Mouse (Mus musculus) left cerebral cortex, postnatal 36 days (tissue): ENCODE measurements at regions not wholly inside any gene's neighbourhood (a gene's known extent, or its start where the extent isn't known, plus 50 kb on each side); places are given as distances from the start of the nearest gene placed in this dataset.
"Not testable (repeated sequence)": the region's sequence is repeated elsewhere in the genome, so short reads cannot be mapped to it uniquely, and the experiment has no call there.

Source experiments
- DNase-seq, 2 experiments: peaks; one replicate each; pipeline ENCODE4 v3.0.0; 2021 to 2022; ENCODE audit warnings: low spot score in 2 of 2, mixed read lengths in 1 of 2
- intact Hi-C: fragments of 180-260 bp; cut with DNase I; formaldehyde crosslinking; loops from one replicate; pipeline ENCODE4 v1.15.1; 2025

DNA sequence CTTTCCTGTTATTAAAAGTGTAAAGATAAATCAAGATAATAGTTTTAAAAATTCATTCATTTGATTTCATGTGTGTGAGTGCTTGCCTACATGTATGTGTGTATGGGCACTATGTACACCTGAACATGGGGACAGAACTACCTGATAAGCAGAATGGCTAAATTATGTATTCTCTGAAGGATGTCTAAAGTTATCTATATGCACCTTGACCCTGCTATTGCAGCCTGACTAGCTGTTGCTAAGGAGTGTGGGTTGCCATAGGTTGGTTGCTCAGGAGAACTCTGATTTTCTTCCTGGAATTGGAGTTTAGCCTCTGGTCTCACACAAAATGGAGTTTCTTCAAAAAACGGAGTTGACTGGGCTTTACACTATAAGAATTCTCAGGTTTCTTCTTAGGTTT, 234.5 kb upstream of the Gap43 start:
- intact Hi-C loops: no loop called here

DNA sequence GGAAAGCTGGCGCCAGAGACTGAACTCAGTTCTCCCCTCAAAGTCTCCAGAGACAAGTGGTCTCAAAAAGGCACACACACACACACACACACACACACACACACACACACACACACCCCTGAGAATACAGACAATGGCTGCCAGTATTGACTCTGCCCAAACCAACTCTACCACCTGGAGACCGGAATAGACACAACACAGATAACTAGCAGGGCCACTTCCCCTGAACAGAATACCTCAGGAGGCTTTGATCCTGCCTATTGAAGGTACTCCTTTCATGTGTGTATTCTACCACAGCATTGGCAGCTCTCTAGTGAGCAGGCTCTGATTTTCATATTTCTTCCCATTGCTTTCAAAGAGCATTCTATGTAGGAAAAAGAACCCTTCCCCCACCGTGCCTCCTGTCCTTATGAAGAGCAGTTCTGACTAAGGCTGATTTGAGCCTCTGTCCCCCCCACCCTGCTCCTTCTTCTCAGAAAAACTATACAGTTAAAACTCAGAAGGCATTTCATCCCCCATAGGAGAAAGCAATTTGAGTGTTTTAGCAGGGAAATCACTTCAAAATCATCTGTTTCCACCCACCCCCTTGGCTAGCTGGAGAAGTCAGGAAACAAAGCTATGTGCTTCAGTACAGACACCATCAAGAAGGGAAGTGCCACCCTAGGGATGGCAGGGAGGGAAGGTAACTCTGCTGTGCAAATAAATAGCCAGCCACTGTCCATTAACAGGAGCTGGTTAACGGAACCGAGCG, 230.0 kb upstream of the Gap43 start:
- intact Hi-C loops: no loop called here
- peak in 1 of 2 experiments; percentile 7 for DNase-seq

More for the DNA sequence above, 234.5 kb upstream of the Gap43 start:
- DNase-seq: no peak

DNA sequence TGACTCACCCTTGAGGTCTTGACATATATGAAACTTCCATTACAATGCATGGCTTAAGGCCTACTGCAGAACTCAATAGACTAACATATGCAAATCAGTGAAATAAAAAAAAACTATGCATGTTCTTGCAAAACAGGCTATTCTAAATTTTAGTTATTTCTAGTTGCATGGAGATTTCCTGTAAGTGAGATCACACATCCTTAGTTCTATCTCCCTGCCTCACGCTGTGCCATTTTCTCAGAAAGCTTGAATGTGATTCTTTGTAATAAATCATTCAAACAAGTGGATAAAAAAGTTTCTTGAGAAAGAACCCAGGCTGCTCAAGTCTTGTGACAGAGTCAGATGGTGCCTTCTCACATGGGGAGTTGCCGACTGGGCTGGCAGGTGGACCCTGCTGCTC, 228.9 kb upstream of the Gap43 start:
- DNase-seq: no peak
- intact Hi-C loops: no loop called here

DNA sequence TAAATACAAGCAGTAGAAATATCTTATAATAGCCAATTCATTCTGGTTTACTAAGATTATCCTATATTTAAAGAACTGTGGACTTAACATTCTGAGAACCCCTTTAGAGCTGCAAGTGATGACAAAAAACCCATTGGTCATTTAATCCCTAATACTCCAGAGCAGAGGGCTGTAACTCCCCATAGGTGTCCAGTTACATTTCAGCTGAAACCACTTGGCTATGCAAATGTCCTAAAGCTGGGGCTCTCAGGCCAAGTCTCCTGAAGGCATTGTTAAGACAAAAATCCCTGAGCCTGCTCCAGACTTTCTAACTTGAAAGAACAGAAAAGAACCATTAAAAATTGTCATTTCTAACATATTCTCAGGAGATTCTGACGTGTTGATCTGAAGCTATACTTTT, 209.1 kb upstream of the Gap43 start:
- intact Hi-C loops: no loop called here

DNA sequence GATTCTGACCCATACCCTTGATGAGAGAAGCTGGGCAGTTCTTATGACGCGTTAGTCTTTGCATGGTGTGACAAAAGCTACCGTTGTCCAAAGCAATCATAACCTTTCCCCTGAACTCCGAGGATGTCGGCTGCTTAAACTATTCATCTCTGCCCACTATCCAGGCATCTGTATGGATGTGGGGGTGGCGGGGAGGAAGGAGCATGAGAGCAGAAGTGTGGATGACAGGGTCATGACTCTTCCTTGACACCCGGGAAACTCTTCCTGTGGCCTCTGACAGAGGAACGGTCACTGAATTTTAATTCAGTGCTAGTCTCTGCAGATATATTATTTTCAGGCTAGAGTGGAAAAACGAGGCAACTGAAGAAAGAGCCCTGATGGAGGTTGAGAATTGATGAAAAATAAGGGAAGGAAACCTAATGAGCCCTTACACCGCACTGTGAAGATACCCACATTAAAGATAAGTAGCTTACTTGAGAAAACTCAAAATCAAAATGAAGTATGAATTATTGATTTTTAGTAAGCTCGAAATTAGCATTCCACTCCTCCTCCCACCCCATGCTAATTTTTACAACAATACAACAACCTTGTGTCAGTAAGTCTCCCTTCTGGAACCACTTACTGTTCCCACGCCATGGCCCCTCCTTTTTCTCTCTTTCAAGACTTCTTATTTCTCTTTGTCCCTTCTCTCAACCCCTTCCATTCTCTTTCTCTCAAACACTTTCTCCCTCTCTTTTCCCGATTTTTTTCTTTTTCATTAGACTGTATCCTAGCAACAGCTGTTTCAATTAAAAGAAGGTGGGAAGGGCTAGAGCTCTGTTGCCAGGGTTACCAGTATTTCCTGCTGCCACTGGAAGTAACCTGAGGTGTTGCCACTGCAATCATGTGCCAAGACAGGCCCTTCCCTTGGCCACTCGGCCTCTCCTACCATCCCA, 206.0 kb upstream of the Gap43 start:
- no peak for DNase-seq
- intact Hi-C loops: no loop called here

More for the DNA sequence above, 209.1 kb upstream of the Gap43 start:
- DNase-seq: no peak

DNA sequence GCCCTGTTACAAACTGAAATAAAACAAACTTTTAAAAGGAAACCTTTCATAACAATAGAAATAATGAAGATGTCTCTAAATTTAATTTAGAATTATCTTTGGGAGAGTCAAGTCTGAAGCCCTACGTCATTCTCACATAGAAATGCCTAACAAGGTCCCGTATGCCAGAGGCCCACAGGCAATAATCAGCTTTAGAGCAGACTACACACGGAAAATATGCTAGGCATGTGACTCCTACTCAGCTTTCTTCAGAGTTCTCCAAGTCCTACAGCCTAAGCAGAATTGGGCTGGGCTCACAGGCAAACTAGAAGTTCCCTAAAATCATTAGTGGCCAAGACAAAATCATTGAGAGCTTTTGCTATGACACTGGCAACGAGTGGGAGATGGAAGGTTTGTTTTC, 176.9 kb upstream of the Gap43 start:
- intact Hi-C loops: no loop called here
- no peak for DNase-seq

DNA sequence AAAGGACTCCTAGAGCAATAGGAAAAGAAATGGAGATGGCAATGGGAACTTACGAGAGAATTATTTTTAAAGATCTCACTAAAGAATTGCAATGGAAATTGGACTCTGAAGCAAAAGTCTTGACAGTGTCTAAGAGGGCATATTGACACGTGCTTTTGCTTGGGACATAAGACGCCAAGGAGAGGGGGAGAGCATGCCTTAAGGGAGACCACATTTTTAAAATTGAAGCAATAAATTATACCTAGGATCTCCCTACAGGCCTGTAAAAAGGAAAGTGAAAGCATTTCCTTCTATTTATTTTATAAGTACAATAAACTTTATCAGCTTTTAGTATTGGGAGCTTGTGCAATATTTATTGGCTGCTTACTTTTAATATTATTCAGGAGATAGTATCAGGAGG, 175.5 kb upstream of the Gap43 start:
- no peak for DNase-seq
- intact Hi-C loops: no loop called here

DNA sequence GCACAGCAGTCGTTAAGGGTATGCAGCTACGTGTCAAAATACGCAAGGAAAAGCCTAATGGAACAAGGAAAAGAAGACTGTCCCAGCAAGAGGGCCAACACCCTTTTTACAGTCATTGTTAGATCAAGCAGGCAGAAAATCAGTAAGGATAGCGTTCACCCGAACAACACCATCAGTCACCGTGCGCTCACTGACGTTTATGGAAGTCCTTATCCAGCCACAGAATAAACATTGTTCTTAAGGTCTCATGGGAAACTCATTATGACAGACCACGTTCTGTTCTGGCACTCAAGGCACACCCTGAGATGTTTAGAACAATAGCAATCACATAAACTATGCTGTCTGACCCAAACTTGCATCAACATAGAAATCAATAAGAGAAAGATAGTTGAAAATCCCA, 164.7 kb upstream of the Gap43 start:
- DNase-seq: no peak
- intact Hi-C loops: no loop called here

DNA sequence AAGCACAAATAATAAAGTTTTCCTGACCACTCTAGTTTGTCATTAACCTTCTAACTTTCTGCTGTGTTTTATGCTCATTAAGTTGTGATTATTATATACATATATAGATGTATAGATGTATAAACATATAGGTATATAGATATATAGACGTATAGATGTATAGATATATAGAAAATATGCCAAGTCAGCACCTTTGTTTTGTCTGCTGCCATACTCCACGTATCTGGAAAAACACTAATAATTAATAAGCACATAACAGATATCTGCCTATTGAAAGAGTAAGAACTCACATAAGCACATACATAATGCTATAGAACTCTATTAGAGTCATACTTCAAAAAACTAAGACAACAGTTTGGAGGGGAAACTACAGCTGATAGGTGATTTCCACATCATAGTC, 161.3 kb upstream of the Gap43 start:
- DNase-seq: no peak
- intact Hi-C loops: no loop called here

DNA sequence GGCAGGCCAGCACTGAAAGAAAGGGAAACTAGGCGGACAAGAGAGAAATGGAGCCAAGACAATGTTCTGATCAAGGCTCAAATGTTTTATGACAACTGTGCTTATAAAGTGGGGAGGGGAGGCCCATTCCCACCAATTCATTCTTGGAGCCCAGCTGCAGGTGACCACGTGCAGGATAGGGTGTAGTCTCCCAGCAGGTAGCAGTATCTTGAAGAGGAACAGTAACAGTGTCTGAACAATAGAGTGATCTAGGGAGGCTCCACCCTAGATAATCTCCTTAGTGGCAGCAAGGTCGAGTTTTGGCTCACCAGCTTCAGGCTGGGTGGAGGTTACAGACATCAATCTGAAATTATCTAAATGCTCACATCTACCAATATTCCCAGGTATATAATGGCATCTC, 160.7 kb upstream of the Gap43 start:
- DNase-seq, intact Hi-C loops: not testable (repeated sequence)

DNA sequence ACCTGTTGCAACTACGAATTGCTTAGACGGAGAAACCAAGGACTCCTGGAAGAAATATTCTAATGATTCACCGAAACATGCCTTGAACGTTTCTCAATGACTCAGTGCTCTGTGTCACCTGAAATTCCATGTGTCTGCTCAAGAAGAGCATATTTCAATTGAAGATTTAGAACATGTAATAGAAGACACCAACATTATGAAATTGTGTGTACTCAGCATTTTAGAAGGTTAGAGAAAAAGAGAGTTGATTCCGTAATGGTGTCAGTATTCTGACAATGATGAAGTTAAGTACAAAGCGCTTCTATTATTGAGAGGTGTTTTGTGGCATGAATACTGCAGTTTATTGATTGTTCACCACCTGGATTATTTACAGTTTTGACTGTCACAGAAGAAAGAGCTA, 159.1 kb upstream of the Gap43 start:
- no peak for DNase-seq
- intact Hi-C loops: no loop called here

DNA sequence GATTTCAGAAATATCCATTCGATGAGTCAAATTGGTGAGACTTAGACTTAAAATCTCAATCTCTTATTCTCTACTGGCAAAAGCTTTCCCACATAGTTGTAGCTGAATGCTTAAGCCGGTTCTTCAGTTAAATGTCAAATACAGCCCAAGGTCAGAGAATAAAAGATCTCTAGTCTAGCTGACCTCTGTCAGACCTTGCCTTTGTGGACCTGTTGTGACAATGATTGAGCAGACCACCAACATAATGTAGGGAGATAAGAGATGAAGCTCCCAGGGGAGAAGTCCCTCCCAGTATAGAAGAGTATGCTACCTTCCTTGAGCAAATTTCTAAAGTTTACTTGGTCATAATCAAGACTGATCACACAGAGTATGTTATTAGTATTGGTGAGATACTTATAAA, 157.9 kb upstream of the Gap43 start:
- intact Hi-C loops: no loop called here
- DNase-seq: no peak

DNA sequence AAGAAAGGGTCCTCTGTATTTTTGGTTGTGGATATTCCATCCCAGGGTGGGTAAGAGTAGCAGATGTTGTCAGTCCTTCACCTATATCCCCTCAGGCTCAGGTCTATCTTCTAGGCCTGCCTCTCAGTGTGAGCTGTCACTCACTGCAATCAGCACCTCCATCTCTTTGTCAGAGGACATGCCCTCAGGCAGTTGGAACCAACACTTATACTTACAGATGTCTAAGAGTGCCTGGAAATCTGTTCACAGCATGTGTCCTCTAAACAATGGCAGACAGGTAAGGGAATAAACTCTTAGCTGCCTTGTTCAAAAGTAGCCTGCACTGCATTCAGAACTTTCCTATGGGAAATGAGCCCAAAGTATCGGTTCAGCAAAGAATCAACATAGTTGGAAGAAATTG, 153.1 kb upstream of the Gap43 start:
- no peak for DNase-seq
- intact Hi-C loops: no loop called here

DNA sequence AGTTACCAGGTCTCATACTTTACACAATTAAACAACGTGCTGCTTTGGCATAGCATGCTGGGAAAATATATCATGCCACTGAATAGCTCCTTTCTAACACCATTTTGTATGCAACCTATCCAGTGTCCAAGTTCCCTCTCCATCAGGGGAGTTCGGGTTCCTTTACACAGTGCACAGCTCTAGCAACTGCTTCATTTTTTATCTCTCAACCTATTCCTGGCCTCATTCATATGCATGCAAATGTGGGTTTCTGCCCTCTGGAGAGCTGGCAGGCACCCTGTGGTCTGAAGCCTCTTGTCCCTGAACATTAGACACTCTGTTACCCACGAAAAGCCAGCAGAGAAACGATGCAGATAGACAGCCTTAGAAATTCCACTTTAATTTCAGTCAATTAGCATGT, 148.3 kb upstream of the Gap43 start:
- intact Hi-C loops: no loop called here
- no peak for DNase-seq

DNA sequence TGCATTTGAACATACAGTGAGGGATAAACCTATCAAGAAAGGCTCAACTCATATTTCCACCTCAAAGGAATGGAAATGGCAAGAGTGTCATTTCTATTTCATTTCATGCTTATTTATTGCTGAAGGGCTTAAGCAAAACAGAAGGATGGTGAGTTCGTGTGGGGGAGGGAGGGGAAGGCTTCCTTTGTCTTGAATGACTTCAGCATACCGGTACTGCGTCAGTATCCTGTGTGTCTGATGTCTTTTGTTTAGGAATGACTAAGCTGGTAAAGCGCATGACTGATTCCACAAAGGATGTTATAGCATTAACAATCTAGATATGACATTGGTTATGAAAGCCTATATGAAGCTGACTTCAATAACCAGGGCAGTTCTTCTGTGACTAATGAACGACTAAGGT, 139.5 kb upstream of the Gap43 start:
- no peak for DNase-seq
- intact Hi-C loops: no loop called here

DNA sequence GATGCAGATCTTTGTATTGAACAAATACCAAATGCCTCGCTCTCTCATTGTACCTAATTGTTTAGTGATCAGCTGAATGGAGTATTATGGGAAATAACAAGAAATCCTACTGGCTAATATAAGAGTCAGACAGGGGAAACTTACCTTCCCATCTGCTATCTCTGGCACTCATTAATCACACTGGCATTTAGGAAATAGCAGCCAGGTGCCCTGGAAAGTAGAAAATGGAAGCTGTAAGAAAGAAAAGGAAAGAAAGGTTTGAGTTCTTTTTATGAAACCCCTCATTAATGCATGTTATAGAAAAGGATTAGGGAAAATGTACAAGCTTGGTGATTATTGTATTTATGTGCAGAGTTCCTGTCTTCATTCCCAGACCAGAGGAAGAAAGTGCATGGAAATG, 126.5 kb upstream of the Gap43 start:
- DNase-seq: no peak
- intact Hi-C loops: no loop called here

DNA sequence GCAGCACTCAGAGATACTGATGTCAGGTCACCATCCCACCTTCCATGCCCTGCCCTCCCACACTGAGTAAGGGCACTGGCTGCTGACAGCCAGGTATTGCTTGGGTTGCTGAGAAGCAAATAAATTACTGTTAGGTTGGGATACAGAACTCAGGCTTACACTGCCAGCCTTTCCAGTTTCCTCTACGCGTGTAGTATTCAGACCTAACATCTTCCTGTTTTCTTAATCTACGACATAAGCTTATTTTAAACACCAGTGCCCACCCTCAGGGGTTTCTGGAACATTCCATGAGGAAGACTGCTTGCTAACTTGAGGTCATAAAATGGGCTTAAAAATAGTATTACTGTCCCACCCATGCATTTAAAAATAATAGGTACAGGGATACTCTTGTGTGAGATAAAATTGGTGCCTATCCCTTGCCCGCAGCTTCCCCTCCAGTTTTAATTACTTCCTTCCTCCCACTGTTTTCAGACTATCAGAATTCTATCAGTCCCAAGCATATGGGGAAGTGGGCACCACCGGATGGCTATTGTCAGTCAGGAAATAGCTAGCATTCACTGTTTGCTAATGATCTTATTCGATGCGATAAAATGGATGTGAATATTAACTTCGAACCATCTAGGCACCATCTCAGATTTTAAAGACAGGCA, 116.0 kb upstream of the Gap43 start:
- DNase-seq: no peak
- intact Hi-C loops: no loop called here

DNA sequence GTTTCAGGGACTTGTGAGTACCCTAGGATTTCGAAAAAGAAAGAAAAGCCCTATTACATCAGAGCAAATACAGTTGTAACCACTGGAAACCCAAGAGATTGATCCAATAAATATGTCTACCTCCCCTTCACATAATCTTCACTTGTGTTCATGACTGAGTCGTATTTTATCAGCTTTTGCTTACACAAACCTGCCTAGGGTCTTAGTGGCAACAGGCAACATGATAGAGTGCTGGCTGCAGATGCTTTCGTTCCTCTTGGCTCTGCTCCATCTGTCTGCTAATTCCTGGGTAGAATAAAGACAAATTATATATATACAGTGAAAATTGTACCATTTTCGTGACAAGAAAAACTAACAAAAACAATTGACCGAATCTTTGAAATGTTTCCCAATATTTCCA, 112.9 kb upstream of the Gap43 start:
- intact Hi-C loops: no loop called here
- no peak for DNase-seq

DNA sequence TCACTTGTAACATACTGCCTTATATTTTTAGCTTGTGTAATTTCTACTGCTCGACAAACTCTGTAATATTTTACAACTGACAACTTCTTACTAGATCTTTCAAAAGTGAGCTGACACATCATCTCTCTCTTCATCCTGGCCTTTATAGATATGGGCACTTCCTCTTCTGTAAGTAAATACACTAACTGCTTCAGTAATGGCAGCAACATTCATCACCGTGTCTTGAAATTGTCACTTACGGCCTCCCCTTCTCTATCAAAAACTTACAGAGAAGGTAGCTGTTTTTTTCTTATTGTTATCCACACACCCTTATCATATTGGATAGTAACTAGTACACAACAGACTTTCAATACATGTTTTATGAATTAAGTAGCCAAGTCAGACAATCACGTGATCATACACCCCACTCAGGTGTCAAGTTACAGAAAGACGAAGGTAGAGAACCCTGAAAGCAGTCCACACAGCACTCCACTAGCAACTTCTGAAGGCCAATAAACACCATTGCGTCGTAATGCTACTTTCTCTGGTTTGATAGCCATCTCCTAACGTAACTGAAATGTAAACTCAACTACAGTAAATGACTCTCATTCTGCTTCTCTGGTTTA, 109.5 kb upstream of the Gap43 start:
- intact Hi-C loops: loop anchor here (5.0 kb wide), 1 partner anchor 113 kb away; no protein-coding TSS in a partner anchor

DNA sequence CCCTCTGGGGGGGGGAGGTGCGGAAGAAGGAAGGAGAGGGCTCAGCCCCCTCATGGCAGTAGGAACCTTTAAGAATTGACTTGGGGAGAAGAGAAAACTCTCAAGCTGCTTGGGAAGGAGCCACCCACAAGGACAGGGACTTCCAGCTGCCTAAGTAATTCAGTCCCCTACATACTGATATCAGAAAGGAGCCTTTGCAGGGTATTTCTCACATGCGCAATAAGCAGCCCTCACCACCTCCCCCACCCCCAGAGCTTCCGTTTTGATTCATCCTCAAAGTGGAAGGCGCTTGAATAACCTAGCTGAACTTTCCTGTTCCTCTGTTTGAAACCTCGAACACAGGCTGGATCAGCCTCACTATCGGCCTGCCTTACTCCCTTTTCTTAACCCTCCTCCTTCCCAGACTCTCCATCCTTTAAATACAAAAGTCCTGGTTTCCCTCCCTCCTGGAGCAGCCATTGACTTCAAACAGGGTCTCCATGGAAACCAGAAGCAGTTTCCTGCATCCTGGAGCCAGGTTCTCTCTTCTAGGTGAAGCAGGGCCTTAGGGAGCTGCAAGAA, 104.5 kb upstream of the Gap43 start:
- peak; percentile 37 to 45 for DNase-seq
- intact Hi-C loops: loop anchor here (5.0 kb wide), 1 partner anchor 108 kb away; no protein-coding TSS in a partner anchor

More for the DNA sequence above, 109.5 kb upstream of the Gap43 start:
- no peak for DNase-seq
